Mouse (Mus musculus) heart, embryonic 10.5 days (tissue): ENCODE results near the gene Snx9. TPM values are rescaled to one million over a fixed set of nuclear protein-coding genes. Genes with fewer than 3 reads are reported as not detected.

Experiments used
- DNase-seq: peaks from one replicate; pipeline ENCODE4 v3.0.0-alpha.2; 2017; ENCODE audit warnings: low spot score
- H3K27ac ChIP-seq: fragments of 300-500 bp; sonication (generic); 2 replicates; pipeline ENCODE4 v1.5.1; 2016; ENCODE audit warnings: mild to moderate bottlenecking
- H3K27me3 ChIP-seq: fragments of 300-500 bp; sonication (generic); 2 replicates; pipeline ENCODE4 v1.6.1; 2016; ENCODE audit warnings: mild to moderate bottlenecking; ENCODE audit not compliant: poor library complexity, insufficient read depth, severe bottlenecking
- H3K36me3 ChIP-seq: fragments of 300-500 bp; sonication (generic); 2 replicates; pipeline ENCODE4 v1.6.1; 2016; ENCODE audit warnings: mild to moderate bottlenecking, moderate library complexity
- H3K4me1 ChIP-seq: fragments of 300-500 bp; sonication (generic); 2 replicates; pipeline ENCODE4 v1.6.1; 2016; ENCODE audit warnings: mild to moderate bottlenecking
- H3K4me3 ChIP-seq: fragments of 300-500 bp; sonication (generic); 2 replicates; pipeline ENCODE4 v1.5.1; 2016; ENCODE audit warnings: mild to moderate bottlenecking, moderate library complexity
- H3K9me3 ChIP-seq: fragments of 300-500 bp; sonication (generic); 2 replicates; pipeline ENCODE4 v1.6.1; 2016; ENCODE audit warnings: mild to moderate bottlenecking, moderate library complexity
- WGBS: fragments of 180-500 bp; shearing (Covaris S2); methylation state at CpG from one replicate; pipeline ENCODE4 v1.1.7; 2016; 5-methylcytosine and 5-hydroxymethylcytosine counted together
- polyA plus RNA-seq: library from polyadenylated mRNA; unstranded; fragments of >200 nt; fragmentation: Nextera tagmentation; extraction: Ambion mirVana; gene quantifications from 2 replicates; pipeline ENCODE4 v1.2.1, GENCODE M21; 2016

The Snx9 gene
- polyA plus RNA-seq, 1 experiment from 2014 or later = 26.5 TPM

DNA sequence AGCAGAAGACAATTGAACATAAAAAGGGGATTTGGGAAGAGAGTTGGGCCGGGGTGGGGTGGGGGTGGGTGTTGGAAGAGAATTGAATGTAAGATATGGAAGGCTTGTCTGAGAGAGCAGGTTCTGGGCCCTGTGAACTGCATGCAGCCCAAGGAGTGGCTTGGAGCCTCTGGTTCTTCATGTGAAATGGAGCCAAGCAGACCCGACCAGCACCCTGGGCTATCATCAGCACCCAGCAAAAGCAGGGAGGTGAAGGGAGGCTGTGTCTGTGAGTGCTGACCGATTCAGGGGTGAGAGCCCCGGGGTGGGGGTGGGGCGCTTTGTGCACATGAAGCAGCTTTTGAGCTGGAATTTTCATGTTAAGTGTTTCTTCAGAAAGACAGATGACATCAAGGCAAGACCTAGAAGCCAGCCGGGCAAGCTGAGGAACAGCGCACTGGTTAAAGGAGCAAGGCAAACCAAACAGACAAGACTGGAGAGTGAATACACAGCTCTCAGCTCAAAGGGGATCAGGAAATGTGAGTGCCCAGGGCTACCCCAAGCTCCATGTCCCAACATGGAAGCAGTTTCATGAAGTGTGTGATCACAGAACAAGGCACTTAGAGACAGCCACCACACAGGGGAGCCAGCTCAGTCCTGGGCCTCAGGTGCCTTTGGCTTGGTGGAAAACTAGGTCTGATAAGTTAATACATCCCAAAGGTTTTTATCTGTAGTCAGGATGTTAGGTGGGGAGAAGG lies 40.1 kb upstream of the Snx9 start:
- no peak overlapping the region for H3K4me3 ChIP-seq
- no peak for DNase-seq
- 75% methylated on average over 7 of the region's 7 CpGs for WGBS
- H3K36me3 ChIP-seq = no peaks in the 10 kb centered on the region
- H3K27me3 ChIP-seq = peaks cover 6% of the 10 kb centered on the region; the same call in 1 of the 2 replicates
- H3K9me3 ChIP-seq = no peaks in the 10 kb centered on the region
- no peak overlapping the region for H3K27ac ChIP-seq
- H3K4me1 ChIP-seq = peaks cover 52% of the 10 kb centered on the region

DNA sequence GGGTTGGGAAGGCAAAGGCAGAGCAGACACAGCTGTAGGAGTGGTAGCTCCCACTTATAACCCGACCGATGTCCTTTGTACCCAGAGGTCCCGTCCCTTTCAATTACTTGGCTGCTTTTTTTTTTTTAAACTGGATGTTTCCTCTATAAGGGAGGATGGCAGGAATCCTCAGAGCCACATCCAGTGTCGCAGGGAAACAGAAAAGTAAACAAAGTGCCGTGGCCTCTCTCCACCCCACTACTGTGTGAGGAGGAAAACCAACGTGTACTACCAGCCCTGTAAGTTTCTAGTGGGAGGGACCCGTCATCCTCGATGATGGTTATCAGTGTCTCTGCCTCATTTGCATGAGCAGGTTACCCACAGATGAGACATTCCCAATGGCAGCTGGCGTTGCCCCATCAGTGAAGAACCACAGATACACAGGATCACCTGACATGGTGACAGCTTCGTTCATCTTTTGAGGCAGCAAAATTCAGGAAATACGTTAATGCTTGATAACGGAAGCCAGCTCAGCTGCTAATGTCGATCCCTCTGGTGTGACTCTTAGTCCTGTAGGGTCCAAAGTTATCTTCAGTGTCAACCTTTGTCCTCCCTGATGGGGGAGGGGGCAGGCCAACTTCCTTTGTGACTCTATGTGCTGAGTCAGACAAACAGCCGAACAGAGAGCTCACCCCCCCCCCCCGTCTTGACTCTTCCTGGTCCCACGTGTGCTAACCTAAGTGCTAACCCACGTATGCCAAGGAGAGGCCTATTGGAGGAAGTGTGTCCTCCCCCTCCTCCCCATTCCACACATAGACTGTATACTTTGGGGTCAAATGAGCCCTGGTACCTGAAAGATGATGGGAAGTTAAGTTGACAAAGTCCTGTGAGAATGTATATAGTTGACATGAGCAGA lies 39.1 kb upstream of the Snx9 start:
- no peaks in the 10 kb centered on the region for H3K9me3 ChIP-seq
- DNase-seq = no peak
- no peak overlapping the region for H3K4me3 ChIP-seq
- no peak overlapping the region for H3K27ac ChIP-seq
- H3K36me3 ChIP-seq = no peaks in the 10 kb centered on the region
- peaks cover 6% of the 10 kb centered on the region; the same call in 1 of the 2 replicates for H3K27me3 ChIP-seq
- peaks cover 45% of the 10 kb centered on the region for H3K4me1 ChIP-seq
- WGBS = 51% methylated on average over 17 of the region's 17 CpGs

DNA sequence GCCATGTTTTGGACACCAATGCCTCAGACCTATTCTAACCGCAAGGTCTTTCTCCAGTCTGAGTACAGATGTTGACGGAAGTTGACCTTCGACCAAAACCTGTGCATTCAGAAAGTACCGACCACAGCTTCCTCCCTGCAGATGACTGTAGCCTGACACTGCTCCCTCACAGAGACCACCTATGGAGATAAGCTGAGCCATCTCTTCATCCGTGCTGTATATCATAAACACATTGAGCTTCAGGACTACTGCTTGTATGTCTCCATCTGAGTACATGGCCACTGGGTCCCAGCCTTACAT lies 38.5 kb upstream of the Snx9 start:
- Histone ChIP-seq H3K27me3 (peaks cover 6% of the 10 kb centered on the region; the same call in 1 of the 2 replicates), H3K36me3 (no peaks in the 10 kb centered on the region)
- WGBS = 81% methylated on average over 5 of the region's 5 CpGs

DNA sequence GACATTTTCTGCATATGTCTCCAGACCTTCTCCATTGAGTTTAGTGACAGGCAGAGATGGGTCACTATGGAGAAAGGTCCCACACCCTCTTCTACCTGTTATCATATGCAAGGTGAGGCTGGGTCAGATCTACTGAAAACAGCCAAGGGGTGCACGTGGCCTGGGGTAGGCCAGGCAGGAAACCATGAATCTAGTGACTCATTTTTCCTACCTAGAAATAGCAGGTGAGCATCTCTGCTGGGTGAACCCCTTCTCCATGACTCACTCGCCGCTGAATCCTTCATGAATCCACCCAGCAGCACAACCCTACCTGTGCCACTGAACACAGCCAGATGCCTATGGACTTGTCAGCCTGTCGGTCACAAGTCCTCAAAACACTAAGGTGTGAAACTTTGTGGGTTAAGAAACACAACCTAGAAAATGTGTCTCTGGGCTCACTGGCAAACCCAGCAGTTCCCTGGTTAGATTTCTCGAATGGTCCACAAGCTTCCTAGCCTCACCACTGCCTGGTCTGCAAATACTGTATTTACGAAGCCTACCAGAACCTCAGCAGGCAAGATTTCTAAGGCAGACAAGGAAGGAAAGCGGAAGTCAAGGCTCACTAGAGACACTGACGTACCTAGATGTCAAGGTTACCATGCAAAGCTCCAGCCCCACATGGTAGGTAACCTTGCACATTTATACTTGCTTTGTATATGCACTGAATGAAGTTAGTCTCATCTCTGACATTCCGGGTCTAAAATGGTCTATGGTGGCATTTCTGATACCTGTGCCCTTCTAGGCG lies 37.7 kb upstream of the Snx9 start:
- WGBS = 85% methylated on average over 10 of the region's 10 CpGs
- DNase-seq = no peak
- no peak overlapping the region for H3K27ac ChIP-seq

More for the DNA sequence above, 38.5 kb upstream of the Snx9 start:
- Histone ChIP-seq H3K4me1 (peaks cover 41% of the 10 kb centered on the region), H3K4me3 (no peak overlapping the region), H3K27ac (no peak overlapping the region), H3K9me3 (no peaks in the 10 kb centered on the region)
- no peak for DNase-seq

DNA sequence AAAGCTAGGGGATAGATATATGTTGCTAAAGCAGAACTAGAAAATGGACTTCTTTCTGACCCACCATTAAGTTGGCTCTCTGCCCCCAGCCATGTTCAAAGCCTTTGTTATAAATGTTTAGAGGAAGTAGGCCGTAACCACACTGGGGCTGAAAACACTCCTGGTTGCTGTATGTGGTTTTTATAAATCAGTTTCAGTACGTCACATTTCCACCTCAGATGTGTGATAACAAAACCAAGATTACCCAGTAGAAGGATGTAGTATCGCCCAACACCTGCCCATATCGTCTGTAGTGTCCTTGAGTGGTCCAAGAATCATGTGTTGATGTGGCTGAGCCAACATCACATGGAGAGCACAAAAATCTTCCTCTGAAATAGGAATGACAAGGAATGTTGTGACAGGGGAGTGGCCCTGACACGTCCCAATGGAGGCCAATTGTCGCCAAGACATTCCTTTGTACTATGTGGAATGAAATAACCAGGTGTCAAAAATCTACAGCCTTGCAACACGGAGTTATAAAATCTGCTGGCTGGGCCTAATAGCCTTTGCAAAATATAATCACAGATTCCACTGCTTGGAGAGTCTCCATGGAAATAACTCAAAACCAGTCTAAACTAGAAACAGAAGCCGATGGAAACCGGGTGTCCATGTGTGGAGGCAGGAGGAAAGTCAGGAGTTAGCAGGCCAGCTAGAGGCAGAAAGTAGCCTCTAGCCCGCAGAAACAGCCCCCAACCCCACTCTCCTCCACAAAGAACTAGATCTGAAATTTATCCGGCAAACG lies 36.6 kb upstream of the Snx9 start:
- 83% methylated on average over 12 of the region's 12 CpGs for WGBS
- Histone ChIP-seq H3K4me1 (peaks cover 24% of the 10 kb centered on the region), H3K36me3 (no peaks in the 10 kb centered on the region), H3K4me3 (no peak overlapping the region), H3K9me3 (no peaks in the 10 kb centered on the region), H3K27me3 (peaks cover 3% of the 10 kb centered on the region; the same call in 1 of the 2 replicates), H3K27ac (no peak overlapping the region)
- DNase-seq = no peak

More for the DNA sequence above, 37.7 kb upstream of the Snx9 start:
- Histone ChIP-seq H3K9me3 (no peaks in the 10 kb centered on the region), H3K4me1 (peaks cover 33% of the 10 kb centered on the region), H3K4me3 (no peak overlapping the region), H3K27me3 (peaks cover 6% of the 10 kb centered on the region; the same call in 1 of the 2 replicates), H3K36me3 (no peaks in the 10 kb centered on the region)

DNA sequence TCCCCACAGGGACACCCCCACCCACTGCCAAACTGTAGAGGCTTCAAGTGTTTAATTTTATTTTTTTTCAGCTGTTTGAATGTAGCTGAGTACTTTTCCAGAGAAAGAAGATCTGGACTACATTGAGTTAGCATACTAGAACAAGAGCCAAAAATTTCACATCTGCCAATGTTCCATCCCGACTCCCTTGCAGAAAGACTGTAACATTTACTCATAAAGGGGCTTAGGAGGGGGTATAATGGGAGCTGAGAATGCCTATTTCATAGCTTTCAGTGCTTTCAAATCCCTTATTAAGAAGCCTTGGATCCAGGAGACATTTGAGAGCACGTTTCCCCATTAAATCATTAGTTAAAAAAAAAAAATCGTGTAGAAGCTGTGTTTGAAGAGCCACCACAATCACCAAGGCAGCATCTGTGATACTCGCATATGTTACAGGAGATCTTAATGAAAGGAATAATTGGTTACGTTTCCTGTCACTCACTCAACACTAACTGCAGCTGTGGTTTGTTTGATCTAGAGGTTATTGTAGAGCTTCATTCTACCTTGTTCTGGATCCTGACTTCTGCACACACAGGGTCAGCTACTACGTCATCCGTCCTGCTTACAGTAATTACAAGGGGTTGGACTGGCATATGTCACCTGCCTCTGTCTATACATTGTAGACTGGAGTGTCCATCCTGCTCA lies 35.8 kb upstream of the Snx9 start:
- Histone ChIP-seq H3K36me3 (no peaks in the 10 kb centered on the region), H3K27me3 (no peaks in the 10 kb centered on the region), H3K4me1 (peaks cover 21% of the 10 kb centered on the region), H3K4me3 (no peak overlapping the region), H3K9me3 (no peaks in the 10 kb centered on the region), H3K27ac (no peak overlapping the region)
- 76% methylated on average over 7 of the region's 7 CpGs for WGBS
- no peak for DNase-seq

DNA sequence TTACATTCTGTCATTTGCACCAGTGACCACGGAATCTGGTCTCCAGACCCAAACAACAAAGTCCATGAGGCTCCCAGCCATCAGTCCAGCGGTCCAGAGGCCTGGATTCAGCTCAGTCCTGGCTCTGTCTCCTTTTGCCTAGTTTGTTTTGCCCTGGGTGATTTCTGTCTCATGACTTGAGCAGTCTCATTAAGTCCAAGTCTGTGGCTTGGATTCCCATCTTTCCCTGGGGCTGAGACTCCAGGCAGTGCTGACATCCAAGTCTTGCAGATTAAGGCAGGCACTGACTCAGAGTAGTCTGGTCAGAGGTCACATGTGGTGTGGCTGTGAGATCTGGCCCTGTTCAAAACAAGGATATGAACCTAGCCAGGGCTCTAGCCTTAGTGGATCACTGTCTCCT lies 35.2 kb upstream of the Snx9 start:
- Histone ChIP-seq H3K4me1 (peaks cover 16% of the 10 kb centered on the region), H3K9me3 (no peaks in the 10 kb centered on the region), H3K27ac (no peak overlapping the region), H3K36me3 (no peaks in the 10 kb centered on the region), H3K27me3 (no peaks in the 10 kb centered on the region), H3K4me3 (no peak overlapping the region)
- no peak for DNase-seq
- WGBS = 83% methylated on average over 2 of the region's 2 CpGs

DNA sequence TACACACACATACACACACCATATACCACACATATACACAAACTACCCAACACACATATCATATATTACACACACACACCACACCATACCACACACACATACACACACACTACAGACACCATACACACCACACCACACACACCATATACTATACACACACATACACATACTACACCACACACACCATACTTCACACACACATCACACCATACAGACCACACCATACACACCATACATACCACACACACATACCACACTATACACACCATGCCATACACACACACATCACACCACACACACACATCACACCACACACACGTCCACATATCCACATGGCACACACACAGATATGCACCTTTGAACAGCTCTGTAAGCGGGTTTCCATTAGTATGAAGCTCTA lies 34.3 kb upstream of the Snx9 start:
- Histone ChIP-seq H3K4me3 (no peak overlapping the region), H3K36me3 (no peaks in the 10 kb centered on the region), H3K27ac (no peak overlapping the region), H3K4me1 (peaks cover 7% of the 10 kb centered on the region), H3K9me3 (no peaks in the 10 kb centered on the region), H3K27me3 (no peaks in the 10 kb centered on the region)
- DNase-seq = no peak
- WGBS = 81% methylated on average over 2 of the region's 2 CpGs

DNA sequence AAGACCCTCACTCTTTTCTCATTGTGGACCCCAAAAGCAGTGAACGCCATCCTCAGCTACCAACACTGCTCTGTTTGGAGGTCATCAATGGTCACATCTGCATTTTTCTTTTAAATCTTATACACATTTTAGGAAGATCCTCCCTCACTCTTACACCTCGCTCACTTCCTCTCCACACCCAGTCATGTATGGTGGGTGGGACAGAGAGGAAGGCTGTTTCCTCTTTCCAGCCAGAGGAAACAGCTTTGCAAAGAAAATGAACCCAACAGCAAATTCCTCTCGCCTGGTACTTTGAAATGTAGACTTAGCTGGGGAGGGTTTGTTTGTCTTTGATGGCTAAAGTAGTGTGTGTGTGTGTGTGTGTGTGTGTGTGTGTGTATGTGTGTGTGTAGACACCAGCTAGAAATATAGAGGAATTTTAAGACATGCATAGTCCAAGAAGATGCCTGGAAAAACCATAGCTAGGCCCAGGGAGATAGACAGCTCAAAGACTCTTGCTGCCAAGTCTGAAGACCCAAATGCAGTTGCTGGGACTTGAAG lies 33.2 kb upstream of the Snx9 start:
- H3K36me3 ChIP-seq = no peaks in the 10 kb centered on the region
- no peaks in the 10 kb centered on the region for H3K9me3 ChIP-seq
- H3K4me3 ChIP-seq = no peak overlapping the region
- whole genome bisulfite sequencing = 67% methylated on average over 3 of the region's 3 CpGs
- H3K4me1 ChIP-seq = peaks cover 2% of the 10 kb centered on the region; the same call in 1 of the 2 replicates
- H3K27me3 ChIP-seq = no peaks in the 10 kb centered on the region
- DNase-seq = no peak
- no peak overlapping the region for H3K27ac ChIP-seq

DNA sequence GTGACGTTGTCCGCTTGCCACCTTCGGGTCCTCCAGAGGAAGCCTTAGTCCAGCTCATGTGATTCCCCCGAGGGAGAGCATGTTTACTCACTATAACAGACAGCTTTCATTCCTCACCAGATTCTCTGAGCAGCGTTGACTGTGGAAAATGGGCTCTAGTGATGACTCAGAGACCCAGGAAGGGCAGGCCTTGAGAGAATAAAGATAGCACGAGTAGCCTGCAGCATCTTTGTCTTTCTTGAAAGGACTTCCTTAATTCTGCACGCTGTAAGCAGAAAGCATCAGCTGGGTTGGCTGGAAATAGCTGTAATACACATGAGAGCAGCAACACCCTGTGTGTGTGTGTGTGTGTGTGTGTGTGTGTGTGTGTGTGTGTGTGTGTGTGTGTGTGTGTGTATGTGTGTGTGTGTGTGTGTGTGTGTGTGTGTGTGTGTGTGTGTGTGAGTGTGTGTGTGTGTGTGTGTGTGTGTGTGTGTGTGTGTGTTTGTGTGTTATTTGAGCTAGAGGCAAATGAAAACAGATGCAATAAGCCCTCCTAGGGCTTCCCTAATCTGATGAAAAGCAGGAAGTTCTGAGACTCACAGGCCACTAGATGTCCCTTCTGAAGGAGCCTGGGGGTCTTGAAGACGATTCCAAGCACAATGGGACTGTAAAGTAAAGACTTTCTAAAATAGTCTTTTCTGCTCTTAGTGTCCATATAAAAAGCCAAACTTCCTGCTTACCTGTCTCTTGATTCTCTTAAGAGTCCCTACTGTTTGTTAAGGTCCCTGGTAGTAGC lies 27.1 kb upstream of the Snx9 start:
- Histone ChIP-seq H3K27ac (no peak overlapping the region), H3K9me3 (no peaks in the 10 kb centered on the region), H3K36me3 (no peaks in the 10 kb centered on the region), H3K27me3 (no peaks in the 10 kb centered on the region), H3K4me3 (no peak overlapping the region), H3K4me1 (peaks cover 10% of the 10 kb centered on the region; the same call in 1 of the 2 replicates)
- 52% methylated on average over 8 of the region's 8 CpGs for WGBS
- no peak for DNase-seq

DNA sequence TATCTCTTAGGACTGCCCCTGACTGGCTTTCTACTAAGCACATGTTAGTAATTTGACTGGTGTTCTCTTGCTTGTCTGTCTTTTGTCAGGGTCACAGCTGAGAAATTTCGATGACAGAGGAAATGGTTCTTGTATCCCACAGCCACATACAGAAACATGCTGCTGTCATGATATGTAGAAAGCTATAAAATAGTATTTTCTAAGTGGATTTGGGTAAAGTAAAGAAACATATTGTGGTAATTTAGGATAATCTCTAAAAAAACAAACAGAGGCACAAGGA lies 26.5 kb upstream of the Snx9 start:
- Histone ChIP-seq H3K27ac (no peak overlapping the region), H3K9me3 (no peaks in the 10 kb centered on the region), H3K36me3 (no peaks in the 10 kb centered on the region), H3K4me3 (no peak overlapping the region), H3K4me1 (peaks cover 13% of the 10 kb centered on the region; the same call in 1 of the 2 replicates), H3K27me3 (no peaks in the 10 kb centered on the region)
- no peak for DNase-seq
- WGBS = 46% methylated on average over 1 of the region's 1 CpGs
